14 mouse cellular contexts compared by ENCODE assay signal in the genomic region with DNA sequence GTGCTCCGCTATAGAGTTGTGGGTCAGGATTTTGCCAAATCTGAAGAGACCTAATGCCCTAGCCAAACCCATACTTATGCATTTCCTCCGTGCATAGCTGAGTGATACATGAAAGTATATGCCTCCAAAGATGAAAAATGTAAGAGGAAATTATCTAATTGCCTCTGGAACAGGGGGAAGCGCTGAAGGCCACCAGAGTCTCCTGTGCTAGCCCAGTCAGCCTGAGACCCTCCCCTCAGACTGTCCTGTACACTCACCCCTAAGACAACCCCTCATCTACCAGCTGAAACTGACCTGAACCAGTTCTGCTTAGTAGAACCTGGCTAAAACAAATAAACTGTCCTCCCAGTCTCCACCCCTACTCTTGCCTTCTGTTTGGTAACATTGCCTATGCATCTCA. TPM values are rescaled to one million over a fixed set of nuclear protein-coding genes. Genes with fewer than 3 reads are reported as not detected.
DNase-seq lines count a peak whose midpoint lies in the region; ATAC-seq and TF ChIP-seq lines count a peak whose summit lies in the region.
"Had no signal": no experiment of that assay in that cellular context is flagged by ENCODE, and none has a peak within 500 bp of the region (broad histone marks: within the 10 kb centered on the region; RNA-seq: fewer than 3 reads in every experiment).

No protein-coding gene starts in this region.

- H3K4me1 ChIP-seq in heart, embryonic 13.5 days: no peaks in the 10 kb centered on the region
- H3K4me1 ChIP-seq in heart, adult 2 months (ENCODE audit: control insufficient read depth, insufficient read depth, low read length): no peaks in the 10 kb centered on the region
- H3K4me1 ChIP-seq in lung, embryonic 15.5 days: peaks cover 57% of the 10 kb centered on the region
- H3K4me1 ChIP-seq in intestine, embryonic 14.5 days (replicated peaks; ENCODE audit: control insufficient read depth, insufficient read depth, low read length): peaks cover 50% of the 10 kb centered on the region
- peaks cover 53% of the 10 kb centered on the region for H3K4me1 ChIP-seq in stomach, embryonic 14.5 days (ENCODE audit: control insufficient read depth, insufficient read depth, low read length)
- H3K4me1 ChIP-seq: midbrain, embryonic 13.5 days had no signal

- DNase-seq in heart, adult 2 months: no peak
- no peak for DNase-seq in lung, postnatal 4 days
- no peak for DNase-seq in intestine, embryonic 14.5 days (ENCODE audit: low spot score)
- no peak for DNase-seq in adrenal gland, postnatal 14 days
- no peak for DNase-seq in layer of hippocampus, adult 18-20 months (ENCODE audit: low spot score in 2 of 2)
- DNase-seq: cerebellum, adult 18-20 months; lung, adult 2 months had no signal

- 13% methylated on average over 3 of the region's 3 CpGs for WGBS in heart, embryonic 13.5 days
- WGBS in heart, adult 2 months: 32% methylated on average over 3 of the region's 3 CpGs
- WGBS in lung, embryonic 15.5 days: 22% methylated on average over 3 of the region's 3 CpGs
- 40% methylated on average over 3 of the region's 3 CpGs for WGBS in intestine, embryonic 14.5 days
- WGBS in stomach, embryonic 14.5 days: 26% methylated on average over 3 of the region's 3 CpGs

- H3K9ac ChIP-seq in heart, embryonic 13.5 days: 0 out of 2 replicates have a peak overlapping the region, but pooled peaks have one; percentile 64
- H3K9ac ChIP-seq in heart, adult 2 months (ENCODE audit: low read depth, low read length): no peak overlapping the region
- peak overlapping the region; percentile 63 for H3K9ac ChIP-seq in lung, embryonic 15.5 days
- H3K9ac ChIP-seq in intestine, embryonic 14.5 days (ENCODE audit: low read length): peak overlapping the region; percentile 85
- H3K9ac ChIP-seq in stomach, embryonic 14.5 days (replicated peaks; ENCODE audit: low read depth, low read length): peak overlapping the region; percentile 79
- H3K9ac ChIP-seq: limb, embryonic 12.5 days; midbrain, embryonic 13.5 days had no signal

- ATAC-seq in heart, embryonic 13.5 days (ENCODE audit: extremely low read depth, insufficient number of reproducible peaks, low FRiP score, low TSS enrichment): no peak
- no peak for ATAC-seq in lung, embryonic 15.5 days (ENCODE audit: borderline replicate concordance, extremely low read depth, low FRiP score, low TSS enrichment)
- ATAC-seq in intestine, embryonic 14.5 days (replicated peaks; ENCODE audit: low FRiP score, low TSS enrichment, low read depth): no peak
- ATAC-seq in stomach, embryonic 14.5 days (ENCODE audit: insufficient number of reproducible peaks, insufficient read depth, low FRiP score, low read depth): no peak
- ATAC-seq: midbrain, embryonic 13.5 days had no signal

- no peak for TF ChIP-seq POLR2A in heart, adult 2 months (IDR thresholded peaks at IDR 0.05; ENCODE audit: insufficient read depth, low read depth, low read length)

- no peak for TF ChIP-seq EP300 in heart, adult 2 months (IDR thresholded peaks at IDR 0.05; ENCODE audit: insufficient read depth, low read depth, low read length)

- peak overlapping the region; percentile 50; the same call in 1 of the 2 replicates for H3K4me2 ChIP-seq in heart, embryonic 13.5 days
- H3K4me2 ChIP-seq in lung, embryonic 15.5 days: peak overlapping the region; percentile 90
- peak overlapping the region; percentile 70 for H3K4me2 ChIP-seq in intestine, embryonic 14.5 days (ENCODE audit: low read length)
- peak overlapping the region; percentile 61 for H3K4me2 ChIP-seq in stomach, embryonic 14.5 days (replicated peaks; ENCODE audit: low read depth, low read length)
- H3K4me2 ChIP-seq: midbrain, embryonic 13.5 days had no signal

- H3K79me2 ChIP-seq in heart, adult 2 months (replicated peaks; ENCODE audit: control insufficient read depth, insufficient read depth, low read length): no peaks in the 10 kb centered on the region

- no peaks in the 10 kb centered on the region for H3K9me3 ChIP-seq in heart, embryonic 13.5 days
- no peaks in the 10 kb centered on the region for H3K9me3 ChIP-seq in lung, embryonic 15.5 days
- no peaks in the 10 kb centered on the region for H3K9me3 ChIP-seq in intestine, embryonic 14.5 days (ENCODE audit: control insufficient read depth, low read length)
- H3K9me3 ChIP-seq in stomach, embryonic 14.5 days (ENCODE audit: control insufficient read depth, low read depth, low read length): no peaks in the 10 kb centered on the region
- H3K9me3 ChIP-seq: limb, embryonic 12.5 days; midbrain, embryonic 13.5 days had no signal

- peak overlapping the region; percentile 52 for H3K4me3 ChIP-seq in heart, embryonic 13.5 days
- H3K4me3 ChIP-seq in heart, adult 2 months: no peak overlapping the region
- H3K4me3 ChIP-seq in lung, embryonic 15.5 days: peak overlapping the region; percentile 67
- H3K4me3 ChIP-seq in intestine, embryonic 14.5 days (ENCODE audit: low read depth, low read length): peak overlapping the region; percentile 61
- H3K4me3 ChIP-seq in stomach, embryonic 14.5 days (ENCODE audit: low read depth, low read length): peak overlapping the region; percentile 63
- H3K4me3 ChIP-seq: limb, embryonic 12.5 days; midbrain, embryonic 13.5 days had no signal

- intact Hi-C loops in heart, adult 2 months (cut with DNase I): no loop called here

- 0 out of 2 replicates have a peak overlapping the region, but pooled peaks have one; percentile 5 for H3K27ac ChIP-seq in heart, embryonic 13.5 days (replicated peaks)
- H3K27ac ChIP-seq in heart, adult 2 months: no peak overlapping the region
- peak overlapping the region; percentile 98 for H3K27ac ChIP-seq in lung, embryonic 15.5 days
- H3K27ac ChIP-seq in intestine, embryonic 14.5 days (ENCODE audit: low read depth): peak overlapping the region; percentile 97
- peak overlapping the region; percentile 98 for H3K27ac ChIP-seq in stomach, embryonic 14.5 days (ENCODE audit: low read length)
- H3K27ac ChIP-seq: limb, embryonic 12.5 days; midbrain, embryonic 13.5 days had no signal

- peaks cover 100% of the 10 kb centered on the region for H3K27me3 ChIP-seq in heart, embryonic 13.5 days (replicated peaks)
- H3K27me3 ChIP-seq in heart, adult 2 months (ENCODE audit: control insufficient read depth, insufficient read depth, low read length): peaks cover 14% of the 10 kb centered on the region
- peaks cover 86% of the 10 kb centered on the region for H3K27me3 ChIP-seq in lung, embryonic 15.5 days
- no peaks in the 10 kb centered on the region for H3K27me3 ChIP-seq in intestine, embryonic 14.5 days (replicated peaks; ENCODE audit: control insufficient read depth, insufficient read depth, low read length)
- H3K27me3 ChIP-seq in stomach, embryonic 14.5 days (ENCODE audit: control insufficient read depth, insufficient read depth, low read length): no peaks in the 10 kb centered on the region

- H3K36me3 ChIP-seq in heart, embryonic 13.5 days: no peaks in the 10 kb centered on the region
- H3K36me3 ChIP-seq in heart, adult 2 months (ENCODE audit: control insufficient read depth, insufficient read depth, low read length): no peaks in the 10 kb centered on the region
- H3K36me3 ChIP-seq in lung, embryonic 15.5 days: no peaks in the 10 kb centered on the region
- H3K36me3 ChIP-seq in intestine, embryonic 14.5 days (ENCODE audit: control insufficient read depth, insufficient read depth, low read length): 0 out of 2 replicates have a peak, but pooled peaks cover 9% of the 10 kb centered on the region
- H3K36me3 ChIP-seq in stomach, embryonic 14.5 days (ENCODE audit: control insufficient read depth, insufficient read depth, low read length): peaks cover 3% of the 10 kb centered on the region; the same call in 1 of the 2 replicates
- H3K36me3 ChIP-seq: midbrain, embryonic 13.5 days had no signal

- TF ChIP-seq CTCF in heart, adult 2 months (IDR thresholded peaks at IDR 0.05): no peak

RNA-seq across cellular contexts. Expression of gene 5730596B20Rik, which starts 3.4 kb away (rescaled TPM):
- polyA plus RNA-seq in heart, embryonic 13.5 days (2015; fragmentation: Nextera tagmentation; extraction: Ambion mirVana): 0.15 and 0.33 TPM in 2 replicates
- total RNA-seq in heart, adult 2 months (2021): not detected
- polyA plus RNA-seq in heart, adult 2 months (2012; rRNA removed): not detected in 2 replicates
- 2.1 and 2.3 TPM in 2 replicates for polyA plus RNA-seq in lung, embryonic 15.5 days (2015; fragmentation: Nextera tagmentation; extraction: Ambion mirVana)
- 2.5 and 2.8 TPM in 2 replicates for polyA plus RNA-seq in intestine, embryonic 14.5 days (2014; fragmentation: Nextera tagmentation; extraction: Ambion mirVana)
- polyA plus RNA-seq in stomach, embryonic 14.5 days (2014; fragmentation: Nextera tagmentation; extraction: Ambion mirVana): 4.4 and 4.7 TPM in 2 replicates
- 0.45 and 0.63 TPM in 2 replicates for total RNA-seq in adrenal gland, postnatal 14 days (2021)
- total RNA-seq in layer of hippocampus, adult 18-20 months (2021): not detected
- total RNA-seq: layer of hippocampus, postnatal 10 days; neutrophil, adult 5-6 weeks had no signal
- polyA plus RNA-seq: midbrain, embryonic 13.5 days had no signal

RNA-seq across cellular contexts. Expression of gene Hoxa4, which starts 10.8 kb away (rescaled TPM):
- 0.71 and 0.74 TPM in 2 replicates for polyA plus RNA-seq in heart, embryonic 13.5 days (2015; fragmentation: Nextera tagmentation; extraction: Ambion mirVana)
- under 1 TPM; 0.14 to 0.34 TPM for total RNA-seq in heart, adult 2 months (2021)
- polyA plus RNA-seq in heart, adult 2 months (2012; rRNA removed): 0.76 and 0.84 TPM in 2 replicates
- polyA plus RNA-seq in lung, embryonic 15.5 days (2015; fragmentation: Nextera tagmentation; extraction: Ambion mirVana): 4.1 and 4.2 TPM in 2 replicates
- 7.5 and 7.7 TPM in 2 replicates for polyA plus RNA-seq in intestine, embryonic 14.5 days (2014; fragmentation: Nextera tagmentation; extraction: Ambion mirVana)
- polyA plus RNA-seq in stomach, embryonic 14.5 days (2014; fragmentation: Nextera tagmentation; extraction: Ambion mirVana): 6.7 and 6.8 TPM in 2 replicates
- total RNA-seq in adrenal gland, postnatal 14 days (2021): 6.4 and 7.3 TPM in 2 replicates
- not detected for total RNA-seq in layer of hippocampus, adult 18-20 months (2021)
- total RNA-seq: layer of hippocampus, postnatal 10 days; neutrophil, adult 5-6 weeks had no signal
- polyA plus RNA-seq: midbrain, embryonic 13.5 days had no signal

RNA-seq across cellular contexts. Expression of gene Hoxa2, which starts 16.1 kb away (rescaled TPM):
- 1.5 and 2.5 TPM in 2 replicates for polyA plus RNA-seq in heart, embryonic 13.5 days (2015; fragmentation: Nextera tagmentation; extraction: Ambion mirVana)
- under 1 TPM; 0.11 to 0.21 TPM for total RNA-seq in heart, adult 2 months (2021)
- 0.84 TPM in 1 of 2 replicates, not detected in the other for polyA plus RNA-seq in heart, adult 2 months (2012; rRNA removed)
- 11.4 and 13.0 TPM in 2 replicates for polyA plus RNA-seq in lung, embryonic 15.5 days (2015; fragmentation: Nextera tagmentation; extraction: Ambion mirVana)
- 10.1 and 10.8 TPM in 2 replicates for polyA plus RNA-seq in intestine, embryonic 14.5 days (2014; fragmentation: Nextera tagmentation; extraction: Ambion mirVana)
- polyA plus RNA-seq in stomach, embryonic 14.5 days (2014; fragmentation: Nextera tagmentation; extraction: Ambion mirVana): 17.4 and 18.5 TPM in 2 replicates
- total RNA-seq in adrenal gland, postnatal 14 days (2021): 3.3 and 3.8 TPM in 2 replicates
- total RNA-seq in layer of hippocampus, adult 18-20 months (2021): not detected
- total RNA-seq: layer of hippocampus, postnatal 10 days; neutrophil, adult 5-6 weeks had no signal
- polyA plus RNA-seq: midbrain, embryonic 13.5 days had no signal

RNA-seq across cellular contexts. Expression of gene Hoxa1, which starts 22.6 kb away (rescaled TPM):
- polyA plus RNA-seq in heart, embryonic 13.5 days (2015; fragmentation: Nextera tagmentation; extraction: Ambion mirVana): 0.97 and 1.6 TPM in 2 replicates
- total RNA-seq in heart, adult 2 months (2021): under 1 TPM in 1 of 2 experiments, not detected in 1; 0.20 TPM
- polyA plus RNA-seq in heart, adult 2 months (2012; rRNA removed): 0.32 and 0.43 TPM in 2 replicates
- polyA plus RNA-seq in lung, embryonic 15.5 days (2015; fragmentation: Nextera tagmentation; extraction: Ambion mirVana): 1.3 and 1.4 TPM in 2 replicates
- 1.2 and 1.4 TPM in 2 replicates for polyA plus RNA-seq in intestine, embryonic 14.5 days (2014; fragmentation: Nextera tagmentation; extraction: Ambion mirVana)
- polyA plus RNA-seq in stomach, embryonic 14.5 days (2014; fragmentation: Nextera tagmentation; extraction: Ambion mirVana): 2.1 and 3.0 TPM in 2 replicates
- total RNA-seq in adrenal gland, postnatal 14 days (2021): 0.64 and 1.1 TPM in 2 replicates
- total RNA-seq in layer of hippocampus, adult 18-20 months (2021): not detected
- total RNA-seq: layer of hippocampus, postnatal 10 days; neutrophil, adult 5-6 weeks had no signal

RNA-seq across cellular contexts. Expression of gene Hoxa5, which starts 23.7 kb away (rescaled TPM):
- 3.6 and 5.9 TPM in 2 replicates for polyA plus RNA-seq in heart, embryonic 13.5 days (2015; fragmentation: Nextera tagmentation; extraction: Ambion mirVana)
- under 1 TPM; 0.26 to 0.45 TPM for total RNA-seq in heart, adult 2 months (2021)
- polyA plus RNA-seq in heart, adult 2 months (2012; rRNA removed): 0.94 and 0.96 TPM in 2 replicates
- 48.2 and 48.7 TPM in 2 replicates for polyA plus RNA-seq in lung, embryonic 15.5 days (2015; fragmentation: Nextera tagmentation; extraction: Ambion mirVana)
- 30.1 and 34.1 TPM in 2 replicates for polyA plus RNA-seq in intestine, embryonic 14.5 days (2014; fragmentation: Nextera tagmentation; extraction: Ambion mirVana)
- 24.4 and 27.1 TPM in 2 replicates for polyA plus RNA-seq in stomach, embryonic 14.5 days (2014; fragmentation: Nextera tagmentation; extraction: Ambion mirVana)
- 25.8 and 26.3 TPM in 2 replicates for total RNA-seq in adrenal gland, postnatal 14 days (2021)
- total RNA-seq in layer of hippocampus, adult 18-20 months (2021): not detected
- total RNA-seq: layer of hippocampus, postnatal 10 days; neutrophil, adult 5-6 weeks had no signal
